Mouse (Mus musculus) lung, adult 2 months (tissue): Measurements from ENCODE around the gene Ipo13. TPM values are rescaled to one million over a fixed set of nuclear protein-coding genes. Genes with fewer than 3 reads are reported as not detected.
A peak's percentile ranks its signal among the peaks of the same experiment; 100 is the strongest.

Experiments used
- DNase-seq: peaks from one replicate; pipeline ENCODE4 v3.0.0; 2022
- H3K4me1 ChIP-seq: fragments of 200-500 bp; 2 replicates; pipeline ENCODE4 v1.6.1; 2011; ENCODE audit warnings: low read length; ENCODE audit not compliant: control insufficient read depth, insufficient read depth
- H3K4me3 ChIP-seq: fragments of 200-500 bp; replicated peaks from 2 replicates; pipeline ENCODE3; 2011; ENCODE audit warnings: low read depth, mild to moderate bottlenecking, control low read depth, low read length; ENCODE audit errors: extremely low read depth
- CTCF ChIP-seq: fragments of 200-500 bp; IDR thresholded peaks from 2 replicates; pipeline ENCODE4 v1.5.1; 2011; ENCODE audit warnings: mild to moderate bottlenecking, low read length, control low read depth; ENCODE audit not compliant: insufficient read depth
- POLR2A ChIP-seq: fragments of 200-500 bp; IDR thresholded peaks from 2 replicates; pipeline ENCODE4 v1.6.1; 2011; ENCODE audit warnings: low read depth, mild to moderate bottlenecking, control low read depth, low read length, borderline replicate concordance; ENCODE audit errors: extremely low read depth
- WGBS: fragments of 180-500 bp; shearing (Covaris S2); methylation state at CpG from one replicate; pipeline ENCODE4 v1.1.7; 2018; 5-methylcytosine and 5-hydroxymethylcytosine counted together
- polyA plus RNA-seq: library from polyadenylated mRNA; depleted of rRNA; stranded (reverse); fragments of >200 nt; gene quantifications from 2 replicates; pipeline ENCODE4 v1.2.3, GENCODE M21; 2012; rRNA removed

Gene Ipo13
- polyA plus RNA-seq = 82.2 and 93.8 TPM in 2 replicates

GRCm38 (mm10) chr4:117914591-117915442 lies at the start of gene Ipo13:
TSS of gene Ipo13 (minus strand) at chr4:117914999.
- no peak for TF ChIP-seq CTCF
- peak; percentile 88 for TF ChIP-seq POLR2A
- peak within 1 kb of the TSS; percentile 96 for H3K4me3 ChIP-seq
- peak; percentile 97 for DNase-seq
- under 1% methylated on average over 61 of the region's 61 CpGs for WGBS
- peaks cover 9% of the 10 kb centered on the region; the same call in 1 of the 2 replicates for H3K4me1 ChIP-seq

GRCm38 (mm10) chr4:117957492-117957891 lies 42.7 kb upstream of the Ipo13 start:
- WGBS = 75% methylated on average over 4 of the region's 4 CpGs
- no peak for DNase-seq
- Histone ChIP-seq H3K4me3 (no peak overlapping the region), H3K4me1 (no peaks in the 10 kb centered on the region)
- TF ChIP-seq CTCF (no peak), POLR2A (no peak)

GRCm38 (mm10) chr4:117947493-117947892 lies 32.7 kb upstream of the Ipo13 start:
- WGBS = 85% methylated on average over 7 of the region's 7 CpGs
- DNase-seq = no peak
- TF ChIP-seq CTCF (no peak), POLR2A (no peak)

GRCm38 (mm10) chr4:117946639-117947305 lies 32.0 kb upstream of the Ipo13 start:
- WGBS = 82% methylated on average over 11 of the region's 11 CpGs
- no peak for DNase-seq
- Histone ChIP-seq H3K4me1 (no peaks in the 10 kb centered on the region), H3K4me3 (no peak overlapping the region)
- no peak for TF ChIP-seq CTCF
- no peak for TF ChIP-seq POLR2A

More at GRCm38 (mm10) chr4:117947493-117947892, 32.7 kb upstream of the Ipo13 start:
- Histone ChIP-seq H3K4me1 (no peaks in the 10 kb centered on the region), H3K4me3 (no peak overlapping the region)

GRCm38 (mm10) chr4:117943317-117943716 lies 28.5 kb upstream of the Ipo13 start:
- H3K4me3 ChIP-seq = no peak overlapping the region
- 60% methylated on average over 5 of the region's 5 CpGs for WGBS
- DNase-seq = no peak
- TF ChIP-seq CTCF (no peak), POLR2A (no peak)
- H3K4me1 ChIP-seq = no peaks in the 10 kb centered on the region

- no peak for DNase-seq
- no peaks in the 10 kb centered on the region for H3K4me1 ChIP-seq
- no peak for TF ChIP-seq CTCF
- TF ChIP-seq POLR2A = no peak
- 95% methylated on average over 5 of the region's 5 CpGs for WGBS
- H3K4me3 ChIP-seq = no peak overlapping the region
Observed at GRCm38 (mm10) chr4:117936964-117937363, 22.2 kb upstream of the Ipo13 start.

- WGBS = 67% methylated on average over 4 of the region's 4 CpGs
- DNase-seq = no peak
- TF ChIP-seq CTCF = no peak
- TF ChIP-seq POLR2A = no peak
- H3K4me3 ChIP-seq = no peak overlapping the region
- H3K4me1 ChIP-seq = no peaks in the 10 kb centered on the region
Observed at GRCm38 (mm10) chr4:117934081-117934480, 19.3 kb upstream of the Ipo13 start.

GRCm38 (mm10) chr4:117933248-117933647 lies 18.4 kb upstream of the Ipo13 start:
- H3K4me1 ChIP-seq = no peaks in the 10 kb centered on the region
- peak; percentile 20 for DNase-seq
- TF ChIP-seq POLR2A (no peak), CTCF (no peak)
- H3K4me3 ChIP-seq = no peak overlapping the region
- WGBS = 66% methylated on average over 5 of the region's 5 CpGs

GRCm38 (mm10) chr4:117929391-117929881 lies 14.6 kb upstream of the Ipo13 start, which contains the start of gene Artn:
TSS of gene Artn (minus strand) at chr4:117929763.
- Histone ChIP-seq H3K4me1 (no peaks in the 10 kb centered on the region), H3K4me3 (peak within 1 kb of the TSS; percentile 39)
- TF ChIP-seq POLR2A (no peak), CTCF (no peak)
- WGBS = 2% methylated on average over 33 of the region's 33 CpGs
- DNase-seq = peak; percentile 65
